Mouse (Mus musculus) megakaryocyte, embryonic 14.5 days (primary cell): ENCODE measurements around the gene Uqcrh.

Experiments
- FLI1 ChIP-seq: IDR thresholded peaks from 2 replicates; pipeline ENCODE4 v1.6.1; 2012; ENCODE audit warnings: low read length, inconsistent platforms, mixed read lengths
- GATA1 ChIP-seq: IDR thresholded peaks from 3 replicates; pipeline ENCODE4 v1.6.1; 2012; ENCODE audit warnings: mixed read lengths, low read length, inconsistent platforms, borderline replicate concordance

DNA sequence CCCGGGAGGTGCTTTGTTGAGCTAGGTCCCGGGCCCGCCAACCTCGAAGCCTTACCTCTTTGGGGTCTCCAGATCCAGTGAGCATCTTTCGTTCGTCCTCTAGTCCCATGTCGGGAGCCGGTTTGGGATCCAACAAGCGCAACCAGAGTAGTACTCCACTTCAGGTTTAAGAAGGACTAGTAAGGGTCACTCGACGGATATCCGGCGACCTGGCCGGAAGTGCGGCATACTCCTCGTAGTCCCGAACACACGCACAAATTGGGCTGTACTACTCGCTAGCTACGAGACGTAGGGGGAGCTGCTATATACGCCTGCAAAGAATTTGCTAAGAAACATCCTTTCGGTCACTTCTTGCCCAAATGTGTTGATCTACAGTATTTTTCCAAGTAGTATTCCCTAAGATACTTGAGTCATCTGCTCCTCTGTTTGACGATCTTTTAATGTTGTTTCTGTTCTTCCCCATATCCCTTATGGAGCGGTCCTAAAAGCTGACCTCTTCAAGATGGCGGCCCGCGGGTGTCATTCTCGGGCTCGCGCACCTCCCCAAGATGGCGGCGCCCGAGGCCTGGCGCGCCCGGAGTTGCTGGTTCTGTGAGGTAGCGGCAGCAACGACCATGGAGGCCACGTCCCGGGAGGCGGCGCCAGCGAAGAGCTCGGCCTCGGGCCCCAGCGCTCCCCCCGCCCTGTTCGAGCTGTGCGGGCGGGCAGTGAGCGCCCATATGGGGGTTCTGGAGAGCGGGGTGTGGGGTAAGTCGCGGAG lies at the start of gene Uqcrh, which contains the start of gene Lrrc41:
- TF ChIP-seq GATA1: no peak
- peak; percentile 88 for TF ChIP-seq FLI1
